Mouse (Mus musculus) gastrocnemius, postnatal 10 days (tissue): ENCODE measurements around the gene Gm4301. TPM values are rescaled to one million over a fixed set of nuclear protein-coding genes. Genes with fewer than 3 reads are reported as not detected.
"Not testable (repeated sequence)": the region's sequence is repeated elsewhere in the genome, so short reads cannot be mapped to it uniquely, and the experiment has no call there.

Experiments
- DNase-seq: peaks from one replicate; pipeline ENCODE4 v3.0.0; 2021; ENCODE audit warnings: mixed read lengths
- long read RNA-seq, 2 experiments: library from polyadenylated mRNA; stranded (forward); transcript quantifications; one replicate each; pipeline ENCODE4 v2.0.0; 2021
- total RNA-seq, 2 experiments: library from RNA; stranded (reverse); gene quantifications; 2 replicates each; pipeline ENCODE4 v1.2.3; 2021

The Gm4301 gene
- total RNA-seq: not detected
- long read RNA-seq, experiment 1: 0 reads
- long read RNA-seq, experiment 2: 0 reads

DNA sequence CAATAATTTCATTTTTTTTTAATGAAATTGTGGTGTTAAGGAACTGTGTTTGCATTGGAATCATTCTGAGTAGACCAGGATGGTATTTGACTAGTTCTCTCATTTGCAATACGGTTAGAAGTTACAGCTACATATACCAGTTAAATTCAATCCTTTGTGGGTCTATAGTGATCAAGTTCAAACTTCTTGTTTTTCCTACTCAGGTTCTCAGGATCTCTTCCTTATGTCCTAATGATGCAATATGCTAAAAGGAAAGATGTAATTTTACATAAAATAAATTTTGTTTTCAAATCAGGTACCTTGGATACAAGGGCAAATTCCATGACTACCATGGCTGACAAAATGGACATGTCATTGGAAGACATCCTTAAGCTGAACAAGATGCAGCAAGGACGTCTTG lies at the start of gene Gm4301:
Gene Gm4301 (plus strand): TSS at position 301 of the 400 bp plus-strand sequence.
- DNase-seq: not testable (repeated sequence)

DNA sequence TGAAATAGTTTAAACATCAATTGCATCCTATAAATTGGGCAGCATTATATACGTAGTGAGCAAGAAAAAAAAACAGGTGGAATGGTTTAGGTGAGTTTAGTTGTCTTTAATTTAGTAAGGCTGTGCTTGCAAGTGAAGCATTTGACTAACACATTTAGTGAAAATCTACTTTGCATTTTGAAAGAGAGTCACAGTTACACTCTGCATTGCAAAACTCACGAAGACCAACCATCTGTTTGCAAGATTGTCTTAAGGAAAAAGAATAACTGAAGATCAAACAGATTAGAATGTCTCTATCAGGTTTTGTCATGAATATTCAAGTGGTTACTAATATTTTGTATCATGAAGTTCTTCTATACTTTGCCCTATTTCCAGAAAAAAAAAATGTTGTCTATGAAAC lies 39.4 kb upstream of the Gm4301 start:
- no peak for DNase-seq

DNA sequence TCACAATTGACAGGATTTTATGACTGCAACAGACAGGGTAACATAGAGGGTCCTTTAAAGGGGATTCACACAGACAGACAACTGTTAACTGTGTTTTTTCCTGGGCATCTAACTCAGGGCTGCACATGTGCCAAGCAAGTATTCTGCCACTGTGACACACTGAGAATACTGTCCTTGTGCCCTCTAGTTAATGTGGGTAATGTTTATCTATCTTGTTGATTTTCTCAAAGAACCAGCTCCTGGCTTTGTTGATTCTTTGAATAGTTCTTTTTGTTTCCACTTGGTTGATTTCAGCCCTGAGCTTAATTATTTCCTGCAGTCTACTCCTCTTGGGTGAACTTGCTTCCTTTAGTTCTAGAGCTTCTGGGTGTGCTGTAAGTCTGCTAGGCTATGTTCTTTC lies 35.4 kb upstream of the Gm4301 start:
- not testable (repeated sequence) for DNase-seq

DNA sequence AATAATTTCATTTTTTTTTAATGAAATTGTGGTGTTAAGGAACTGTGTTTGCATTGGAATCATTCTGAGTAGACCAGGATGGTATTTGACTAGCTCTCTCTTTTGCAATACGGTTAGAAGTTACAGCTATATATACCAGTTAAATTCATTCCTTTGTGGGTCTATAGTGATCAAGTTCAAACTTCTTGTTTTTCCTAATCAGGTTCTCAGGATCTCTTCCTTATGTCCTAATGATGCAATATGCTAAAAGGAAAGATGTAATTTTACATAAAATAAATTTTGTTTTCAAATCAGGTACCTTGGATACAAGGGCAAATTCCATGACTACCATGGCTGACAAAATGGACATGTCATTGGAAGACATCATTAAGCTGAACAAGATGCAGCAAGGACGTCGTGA lies 5.1 kb downstream of the Gm4301 start, which contains the start of gene Gm4302:
Gene Gm4302 (plus strand): TSS at position 301 of the 400 bp plus-strand sequence.
- DNase-seq: not testable (repeated sequence)

DNA sequence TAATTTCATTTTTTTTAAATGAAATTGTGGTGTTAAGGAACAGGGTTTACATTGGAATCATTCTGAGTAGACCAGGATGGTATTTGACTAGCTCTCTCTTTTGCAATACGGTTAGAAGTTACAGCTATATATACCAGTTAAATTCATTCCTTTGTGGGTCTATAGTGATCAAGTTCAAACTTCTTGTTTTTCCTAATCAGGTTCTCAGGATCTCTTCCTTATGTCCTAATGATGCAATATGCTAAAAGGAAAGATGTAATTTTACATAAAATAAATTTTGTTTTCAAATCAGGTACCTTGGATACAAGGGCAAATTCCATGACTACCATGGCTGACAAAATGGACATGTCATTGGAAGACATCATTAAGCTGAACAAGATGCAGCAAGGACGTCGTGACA lies 10.2 kb downstream of the Gm4301 start, which contains the start of gene Gm4303:
Gene Gm4303 (plus strand): TSS at position 301 of the 400 bp plus-strand sequence.
- not testable (repeated sequence) for DNase-seq

DNA sequence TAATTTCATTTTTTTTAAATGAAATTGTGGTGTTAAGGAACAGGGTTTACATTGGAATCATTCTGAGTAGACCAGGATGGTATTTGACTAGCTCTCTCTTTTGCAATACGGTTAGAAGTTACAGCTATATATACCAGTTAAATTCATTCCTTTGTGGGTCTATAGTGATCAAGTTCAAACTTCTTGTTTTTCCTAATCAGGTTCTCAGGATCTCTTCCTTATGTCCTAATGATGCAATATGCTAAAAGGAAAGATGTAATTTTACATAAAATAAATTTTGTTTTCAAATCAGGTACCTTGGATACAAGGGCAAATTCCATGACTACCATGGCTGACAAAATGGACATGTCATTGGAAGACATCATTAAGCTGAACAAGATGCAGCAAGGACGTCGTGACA lies 15.3 kb downstream of the Gm4301 start, which contains the start of gene Gm4305:
Gene Gm4305 (plus strand): TSS at position 301 of the 400 bp plus-strand sequence.
- DNase-seq: not testable (repeated sequence)

DNA sequence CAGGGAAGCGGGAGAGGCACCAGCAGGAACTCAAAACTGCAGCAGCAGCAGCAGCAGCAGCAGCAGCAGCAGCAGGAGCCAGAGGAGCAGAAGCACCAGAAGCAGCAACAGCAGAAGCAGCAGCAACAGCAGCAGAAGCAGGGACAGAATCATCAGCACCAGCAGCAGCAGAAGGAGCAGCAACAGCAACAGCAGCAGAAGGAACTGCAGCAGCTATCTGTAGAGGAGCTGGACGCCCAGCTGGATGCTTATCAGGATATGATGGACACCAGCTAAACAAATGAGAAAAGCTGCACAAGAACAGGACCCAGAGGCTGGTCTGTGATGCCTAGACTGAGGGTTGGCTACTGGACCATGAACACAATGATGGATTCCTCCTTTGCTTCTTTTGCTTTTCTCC lies 21.4 kb downstream of the Gm4301 start:
- peak; percentile 5 for DNase-seq

DNA sequence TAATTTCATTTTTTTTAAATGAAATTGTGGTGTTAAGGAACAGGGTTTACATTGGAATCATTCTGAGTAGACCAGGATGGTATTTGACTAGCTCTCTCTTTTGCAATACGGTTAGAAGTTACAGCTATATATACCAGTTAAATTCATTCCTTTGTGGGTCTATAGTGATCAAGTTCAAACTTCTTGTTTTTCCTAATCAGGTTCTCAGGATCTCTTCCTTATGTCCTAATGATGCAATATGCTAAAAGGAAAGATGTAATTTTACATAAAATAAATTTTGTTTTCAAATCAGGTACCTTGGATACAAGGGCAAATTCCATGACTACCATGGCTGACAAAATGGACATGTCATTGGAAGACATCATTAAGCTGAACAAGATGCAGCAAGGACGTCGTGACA lies 25.6 kb downstream of the Gm4301 start, which contains the start of gene Gm4307:
Gene Gm4307 (plus strand): TSS at position 301 of the 400 bp plus-strand sequence.
- not testable (repeated sequence) for DNase-seq

DNA sequence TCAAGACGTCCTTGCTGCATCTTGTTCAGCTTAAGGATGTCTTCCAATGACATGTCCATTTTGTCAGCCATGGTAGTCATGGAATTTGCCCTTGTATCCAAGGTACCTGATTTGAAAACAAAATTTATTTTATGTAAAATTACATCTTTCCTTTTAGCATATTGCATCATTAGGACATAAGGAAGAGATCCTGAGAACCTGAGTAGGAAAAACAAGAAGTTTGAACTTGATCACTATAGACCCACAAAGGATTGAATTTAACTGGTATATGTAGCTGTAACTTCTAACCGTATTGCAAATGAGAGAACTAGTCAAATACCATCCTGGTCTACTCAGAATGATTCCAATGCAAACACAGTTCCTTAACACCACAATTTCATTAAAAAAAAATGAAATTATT lies 47.0 kb downstream of the Gm4301 start, which contains the start of gene Gm4312:
Gene Gm4312 (minus strand): TSS at position 101 of the 400 bp plus-strand sequence.
- not testable (repeated sequence) for DNase-seq

Other genes with a start within 250 kb of the Gm4301 start
- not detected for gene Gm4302, start 5.2 kb downstream of the Gm4301 start, total RNA-seq
- gene Gm4303, start 10.3 kb downstream of the Gm4301 start, total RNA-seq: not detected
- gene Gm4305, start 15.4 kb downstream of the Gm4301 start, total RNA-seq: not detected
- not detected for gene Gm4307, start 25.7 kb downstream of the Gm4301 start, total RNA-seq
- not detected for gene Gm4312, start 46.9 kb downstream of the Gm4301 start, total RNA-seq
- gene Tmtc3, start 151.7 kb downstream of the Gm4301 start, total RNA-seq: 10 to 100 TPM in 1 of 2 experiments, 1 to 10 TPM in 1; 9.6 to 12.1 TPM
- 1 to 10 TPM; 2.4 to 3.5 TPM for gene Cep290, start 151.9 kb downstream of the Gm4301 start, total RNA-seq